Mouse (Mus musculus) liver, postnatal 0 days (tissue): ENCODE data around the gene Rapgef6. TPM values are rescaled to one million over a fixed set of nuclear protein-coding genes. Genes with fewer than 3 reads are reported as not detected.

Source experiments
- ATAC-seq: fragments of 200-750 bp; cut with Nextera tagmentation; 2 replicates; pipeline ENCODE4 v1.8.0; 2017; ENCODE audit warnings: mild to moderate bottlenecking, moderate library complexity
- DNase-seq: peaks from one replicate; pipeline ENCODE4 v3.0.0-alpha.2; 2016
- H3K27ac ChIP-seq: fragments of 300-500 bp; sonication (generic); 2 replicates; pipeline ENCODE4 v1.5.1; 2014; ENCODE audit warnings: antibody characterized with exemption, moderate library complexity, mild to moderate bottlenecking, low read depth
- H3K27me3 ChIP-seq: fragments of 300-500 bp; sonication (generic); 2 replicates; pipeline ENCODE4 v1.6.1; 2014; ENCODE audit warnings: low read length, control low read depth, mixed read lengths; ENCODE audit not compliant: insufficient read depth
- H3K36me3 ChIP-seq: fragments of 300-500 bp; sonication (generic); replicated peaks from 2 replicates; pipeline ENCODE4 v1.6.1; 2014; ENCODE audit warnings: mild to moderate bottlenecking, control low read depth, low read length, moderate library complexity, mixed read lengths; ENCODE audit not compliant: insufficient read depth
- H3K4me1 ChIP-seq: fragments of 300-500 bp; sonication (generic); 2 replicates; pipeline ENCODE4 v1.6.1; 2014; ENCODE audit warnings: antibody characterized with exemption, mild to moderate bottlenecking, control low read depth; ENCODE audit not compliant: insufficient read depth
- H3K4me2 ChIP-seq: fragments of 300-500 bp; sonication (generic); 2 replicates; pipeline ENCODE4 v1.6.1; 2014; ENCODE audit warnings: low read depth, mild to moderate bottlenecking, low read length, moderate library complexity, mixed read lengths
- H3K4me3 ChIP-seq: fragments of 300-500 bp; sonication (generic); 2 replicates; pipeline ENCODE4 v1.5.1; 2014; ENCODE audit warnings: low read depth, low read length
- H3K9ac ChIP-seq: fragments of 300-500 bp; sonication (generic); replicated peaks from 2 replicates; pipeline ENCODE4 v1.6.1; 2014; ENCODE audit warnings: mild to moderate bottlenecking, moderate library complexity
- H3K9me3 ChIP-seq: fragments of 300-500 bp; sonication (generic); 2 replicates; pipeline ENCODE4 v1.6.1; 2016; ENCODE audit warnings: mild to moderate bottlenecking, control low read depth, low read length, mixed read lengths
- CTCF ChIP-seq: sonication (generic); IDR thresholded peaks from 2 replicates; pipeline ENCODE4 v1.5.1; 2016; ENCODE audit warnings: antibody characterized with exemption, low read depth
- EP300 ChIP-seq: IDR thresholded peaks from 2 replicates; pipeline ENCODE4 v1.6.1; 2016; ENCODE audit warnings: antibody characterized with exemption, low read depth, mild to moderate bottlenecking
- WGBS: fragments of 180-500 bp; shearing (Covaris S2); extraction: QIAGEN DNeasy Blood & Tissue Kit; methylation state at CpG from one replicate; pipeline ENCODE4 v1.1.7; 2014; ENCODE audit not compliant: insufficient replicate concordance; 5-methylcytosine and 5-hydroxymethylcytosine counted together
- polyA plus RNA-seq: library from polyadenylated mRNA; unstranded; fragments of >200 nt; fragmentation: Nextera tagmentation; extraction: Ambion mirVana; gene quantifications from 2 replicates; pipeline ENCODE4 v1.2.1, GENCODE M21; 2015

The Rapgef6 gene
- polyA plus RNA-seq, 1 experiment from 2014 or later = 14.7 TPM

DNA sequence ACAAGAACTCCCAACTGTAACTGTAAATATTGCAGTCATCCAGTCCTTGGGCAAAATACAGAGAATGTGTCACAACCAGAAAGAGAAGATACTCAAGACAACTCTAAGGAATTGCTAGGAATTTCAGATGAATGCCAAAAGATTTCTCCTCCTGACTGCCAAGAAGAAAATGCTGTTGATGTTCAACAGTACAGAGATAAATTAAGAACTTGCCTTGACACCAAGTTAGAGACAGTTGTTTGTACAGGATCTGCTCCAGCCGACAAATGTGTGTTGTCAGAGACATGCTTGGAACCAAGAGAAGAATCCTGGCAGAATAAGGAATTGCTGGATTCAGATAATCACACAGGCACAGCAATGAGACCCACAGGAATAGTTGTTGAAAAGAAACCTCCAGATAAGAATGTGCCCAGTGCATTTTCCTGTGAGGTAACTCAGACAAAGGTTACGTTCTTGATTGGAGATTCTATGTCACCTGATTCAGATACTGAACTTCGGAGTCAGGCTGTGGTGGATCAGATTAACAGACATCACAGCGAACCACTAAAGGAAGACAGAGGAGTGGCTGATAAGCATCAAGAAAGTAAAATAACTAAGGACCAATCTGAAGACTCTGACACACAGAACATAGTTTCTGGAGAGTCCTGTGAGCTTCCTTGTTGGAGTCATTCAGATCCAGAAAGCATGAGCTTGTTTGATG, 20.0 kb upstream of the Rapgef6 start:
- Histone ChIP-seq H3K4me3 (no peak overlapping the region), H3K36me3 (peaks cover 56% of the 10 kb centered on the region), H3K9ac (no peak overlapping the region), H3K27me3 (no peaks in the 10 kb centered on the region), H3K9me3 (no peaks in the 10 kb centered on the region), H3K27ac (no peak overlapping the region), H3K4me1 (no peaks in the 10 kb centered on the region), H3K4me2 (no peak overlapping the region)
- 76% methylated on average over 4 of the region's 4 CpGs for WGBS
- ATAC-seq (no peak), DNase-seq (no peak)
- TF ChIP-seq EP300 (no peak), CTCF (no peak)

DNA sequence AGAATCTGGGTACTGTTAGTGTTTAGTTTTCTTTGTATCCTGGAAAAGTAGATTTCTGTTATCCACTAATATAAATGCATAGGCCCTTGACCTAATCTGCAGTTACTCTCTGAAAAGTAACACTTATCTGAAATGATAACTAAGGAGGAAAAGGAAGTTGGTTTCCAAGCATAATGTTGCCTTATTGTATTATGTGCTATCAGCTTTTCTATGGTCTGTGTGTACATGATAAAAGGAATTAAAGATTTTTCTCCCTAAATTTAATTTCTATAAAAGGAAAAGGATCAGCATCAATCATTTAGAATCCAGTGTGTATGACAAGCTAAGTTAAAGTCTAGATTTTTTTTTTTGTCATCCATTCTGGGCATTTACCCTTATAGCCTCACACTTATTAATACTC, 9.1 kb upstream of the Rapgef6 start:
- no peak for TF ChIP-seq EP300
- no peak for TF ChIP-seq CTCF
- DNase-seq (no peak), ATAC-seq (no peak)
- Histone ChIP-seq H3K9me3 (no peaks in the 10 kb centered on the region), H3K4me2 (no peak overlapping the region), H3K4me1 (no peaks in the 10 kb centered on the region), H3K27ac (no peak overlapping the region), H3K4me3 (no peak overlapping the region), H3K27me3 (no peaks in the 10 kb centered on the region), H3K9ac (no peak overlapping the region), H3K36me3 (peaks cover 36% of the 10 kb centered on the region)

DNA sequence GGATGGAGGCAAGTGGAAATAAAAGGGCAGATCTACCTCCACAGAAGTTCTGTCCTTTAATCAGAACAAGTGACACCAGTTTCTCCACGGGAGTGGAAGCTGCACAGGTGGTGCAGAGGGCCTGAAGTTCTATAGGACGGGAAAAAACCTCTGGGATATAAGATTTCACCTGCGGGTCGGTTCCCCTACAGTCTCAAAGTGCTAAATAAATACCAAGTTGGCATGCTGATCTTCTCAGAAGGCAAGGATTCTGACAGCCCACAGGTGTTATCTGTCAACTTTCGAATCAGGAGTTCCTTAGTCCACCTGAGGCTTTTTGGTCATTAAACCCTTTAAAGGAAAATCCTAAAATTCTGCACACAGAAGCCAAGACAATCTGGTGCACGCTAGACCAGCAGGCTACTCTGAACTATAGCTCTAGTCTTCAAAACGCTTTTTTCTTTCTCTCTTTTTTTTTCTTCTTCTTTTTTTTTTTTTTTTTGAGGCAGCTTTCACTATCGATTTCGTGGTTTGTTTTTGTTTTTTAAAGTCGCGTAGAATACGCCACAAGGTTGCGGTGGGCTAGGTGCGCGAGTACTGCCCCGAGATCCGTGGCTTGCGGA, 619 bp upstream of the Rapgef6 start:
- WGBS = 2% methylated on average over 18 of the region's 18 CpGs
- DNase-seq = no peak
- no peak for ATAC-seq

DNA sequence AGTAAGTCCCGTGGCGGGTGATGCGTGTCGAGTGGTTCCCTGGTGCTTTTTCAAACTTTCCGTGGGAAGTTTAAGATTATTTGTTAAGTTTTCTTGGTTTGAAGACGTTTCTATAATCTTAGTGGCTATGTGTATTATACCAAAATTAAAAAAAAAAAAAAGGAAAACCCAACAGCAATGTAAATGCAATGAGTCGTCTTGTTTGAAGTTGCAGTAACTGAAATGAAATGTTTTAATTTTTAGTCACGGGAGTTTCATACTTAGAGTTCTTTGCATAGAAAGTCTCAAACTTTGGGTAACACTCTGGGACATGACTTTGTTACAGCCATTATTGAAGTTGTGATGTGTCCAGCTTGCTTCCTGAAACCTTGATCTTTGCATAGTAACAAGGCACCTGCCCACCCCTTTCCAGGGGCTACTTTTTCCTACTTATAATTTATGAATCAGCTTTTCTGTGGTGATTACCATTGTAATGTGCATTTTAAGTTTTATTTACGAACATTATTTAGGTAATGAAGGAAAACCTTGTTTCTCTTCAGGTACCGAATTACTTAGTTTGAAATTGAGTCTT, 869 bp downstream of the Rapgef6 start:
- Histone ChIP-seq H3K36me3 (no peaks in the 10 kb centered on the region), H3K27me3 (no peaks in the 10 kb centered on the region), H3K27ac (peak overlapping the region; percentile 98), H3K9ac (peak overlapping the region; percentile 91), H3K4me2 (peak overlapping the region; percentile 56), H3K4me3 (peak overlapping the region; percentile 77), H3K9me3 (no peaks in the 10 kb centered on the region), H3K4me1 (peaks cover 38% of the 10 kb centered on the region)
- DNase-seq (no peak), ATAC-seq (no peak)
- TF ChIP-seq EP300 (no peak), CTCF (no peak)
- WGBS = 10% methylated on average over 10 of the region's 10 CpGs

More for the DNA sequence above, 619 bp upstream of the Rapgef6 start:
- Histone ChIP-seq H3K36me3 (0 out of 2 replicates have a peak, but pooled peaks cover 2% of the 10 kb centered on the region), H3K4me2 (peak overlapping the region; percentile 78), H3K4me1 (peaks cover 33% of the 10 kb centered on the region), H3K4me3 (peak overlapping the region; percentile 77), H3K9ac (peak overlapping the region; percentile 70), H3K9me3 (no peaks in the 10 kb centered on the region), H3K27ac (peak overlapping the region; percentile 98), H3K27me3 (no peaks in the 10 kb centered on the region)
- no peak for TF ChIP-seq EP300
- TF ChIP-seq CTCF = no peak

DNA sequence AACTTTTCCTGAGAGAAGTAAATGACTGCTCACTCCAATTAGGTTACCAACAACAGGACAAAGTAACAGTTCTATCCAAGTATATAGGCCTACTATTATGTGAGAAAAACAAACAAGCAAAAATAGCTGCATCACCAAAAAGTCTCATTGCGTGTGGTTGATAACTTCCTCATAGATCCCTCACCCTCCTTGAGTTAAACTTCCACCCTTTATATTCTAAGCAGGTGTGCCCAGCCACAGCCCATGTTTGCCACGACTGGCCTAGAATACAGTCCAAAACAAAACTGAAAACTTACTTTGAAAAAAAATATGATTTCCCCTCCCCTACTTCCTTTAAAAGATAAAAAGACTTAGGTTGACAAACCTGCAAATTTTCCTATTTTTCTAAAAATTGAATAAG, 5.4 kb downstream of the Rapgef6 start:
- Histone ChIP-seq H3K36me3 (no peaks in the 10 kb centered on the region), H3K4me2 (no peak overlapping the region), H3K27me3 (no peaks in the 10 kb centered on the region), H3K27ac (no peak overlapping the region), H3K9ac (no peak overlapping the region), H3K9me3 (no peaks in the 10 kb centered on the region), H3K4me3 (no peak overlapping the region), H3K4me1 (peaks cover 31% of the 10 kb centered on the region)
- ATAC-seq (no peak), DNase-seq (no peak)
- WGBS = 34% methylated on average over 2 of the region's 2 CpGs
- TF ChIP-seq EP300 (no peak), CTCF (no peak)

DNA sequence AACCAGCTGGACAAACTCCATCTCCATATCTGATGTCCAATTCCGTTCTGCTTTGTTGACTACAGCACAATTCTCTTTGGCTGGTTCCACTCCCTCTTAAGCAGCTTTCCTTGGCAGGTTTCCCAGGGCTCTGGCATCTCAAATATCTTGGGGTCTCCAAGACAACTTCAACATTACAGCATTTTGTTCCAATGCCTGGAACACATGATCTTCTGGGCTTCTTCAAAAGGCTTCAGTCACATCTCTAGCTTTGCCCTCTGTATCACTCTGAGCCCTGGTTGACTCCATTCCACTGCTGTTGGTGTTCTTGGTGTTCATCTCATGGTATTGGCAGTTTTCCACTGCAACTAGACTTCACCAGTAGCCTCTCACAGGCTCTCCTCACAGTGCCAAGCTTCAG, 7.7 kb downstream of the Rapgef6 start:
- TF ChIP-seq EP300 (no peak), CTCF (no peak)
- H3K9ac ChIP-seq = no peak overlapping the region
- no peak overlapping the region for H3K4me3 ChIP-seq
- WGBS = 77% methylated on average over 1 of the region's 1 CpGs
- H3K36me3 ChIP-seq = no peaks in the 10 kb centered on the region
- no peaks in the 10 kb centered on the region for H3K27me3 ChIP-seq
- no peak for DNase-seq
- H3K27ac ChIP-seq = 0 out of 2 replicates have a peak overlapping the region, but pooled peaks have one; percentile 34
- H3K4me1 ChIP-seq = peaks cover 24% of the 10 kb centered on the region
- no peaks in the 10 kb centered on the region for H3K9me3 ChIP-seq
- H3K4me2 ChIP-seq = no peak overlapping the region
- no peak for ATAC-seq
